Mouse (Mus musculus) mouse embryonic stem cell (cell line): ENCODE data around the gene Mfsd2a.

Source experiments
- in situ Hi-C, 2 experiments: fragments of 300-500 bp; cut with MboI; formaldehyde crosslinking; loops; 1 replicate in 1 of 2; 3 replicates in 1 of 2; pipeline ENCODE4 v1.14.3; 2019 to 2020; ENCODE audit warnings: low sequenced_read_pairs in 2 of 2, low pct_unique_long_range_greater_than_20kb in 1 of 2, mixed read lengths in 1 of 2; ENCODE audit not compliant: unreplicated experiment in 1 of 2

Mfsd2a gene

GRCm38 (mm10) chr4:122961100-122961567, at the start of gene Mfsd2a:
Gene Mfsd2a (minus strand): TSS chr4:122961188.
- in situ Hi-C loops = no loop called here

GRCm38 (mm10) chr4:123005054-123005966, 44.3 kb upstream of the Mfsd2a start:
- in situ Hi-C loops = no loop called here

GRCm38 (mm10) chr4:123000617-123001342, 39.8 kb upstream of the Mfsd2a start:
- in situ Hi-C loops = no loop called here

- in situ Hi-C loops = no loop called here
These were observed 39.1 kb upstream of the Mfsd2a start for GRCm38 (mm10) chr4:123000130-123000529.

- in situ Hi-C loops = loop anchor here in 1 of 2 experiments (5.0 kb wide), 1 partner anchor 83 kb away; no protein-coding TSS in a partner anchor
These were observed 38.3 kb upstream of the Mfsd2a start for GRCm38 (mm10) chr4:122999263-122999691.

- in situ Hi-C loops = loop anchor here in 1 of 2 experiments (5.0 kb wide), 1 partner anchor 84 kb away; no protein-coding TSS in a partner anchor
These were observed 37.7 kb upstream of the Mfsd2a start for GRCm38 (mm10) chr4:122998537-122999262.

- in situ Hi-C loops = loop anchor here in 1 of 2 experiments (5.0 kb wide), 1 partner anchor 86 kb away; no protein-coding TSS in a partner anchor
These were observed 35.8 kb upstream of the Mfsd2a start for GRCm38 (mm10) chr4:122996618-122997381.

- in situ Hi-C loops = loop anchor here in 1 of 2 experiments (5.0 kb wide), 1 partner anchor 86 kb away; no protein-coding TSS in a partner anchor
These were observed 35.2 kb upstream of the Mfsd2a start for GRCm38 (mm10) chr4:122996221-122996617.

- in situ Hi-C loops = loop anchor here in 1 of 2 experiments (5.0 kb wide), 1 partner anchor 87 kb away; no protein-coding TSS in a partner anchor
These were observed 34.6 kb upstream of the Mfsd2a start, which contains the start of gene Mycl for GRCm38 (mm10) chr4:122995404-122996220. Gene Mycl (plus strand): TSS chr4:122995652.

GRCm38 (mm10) chr4:122992276-122992675, 31.3 kb upstream of the Mfsd2a start:
- in situ Hi-C loops = no loop called here

- in situ Hi-C loops = no loop called here
These were observed 30.2 kb upstream of the Mfsd2a start for GRCm38 (mm10) chr4:122991177-122991576.

- in situ Hi-C loops = loop anchor here in 1 of 2 experiments (5.0 kb wide), 1 partner anchor 94 kb away; no protein-coding TSS in a partner anchor
These were observed 27.0 kb upstream of the Mfsd2a start for GRCm38 (mm10) chr4:122988004-122988403.

GRCm38 (mm10) chr4:122987421-122987820, 26.4 kb upstream of the Mfsd2a start:
- in situ Hi-C loops = loop anchor here in 1 of 2 experiments (5.0 kb wide), 1 partner anchor 95 kb away; no protein-coding TSS in a partner anchor

- in situ Hi-C loops = loop anchor here in 1 of 2 experiments (5.0 kb wide), 1 partner anchor 97 kb away; no protein-coding TSS in a partner anchor
These were observed 24.1 kb upstream of the Mfsd2a start for GRCm38 (mm10) chr4:122985110-122985509.

- in situ Hi-C loops = no loop called here
These were observed 22.7 kb upstream of the Mfsd2a start for GRCm38 (mm10) chr4:122983486-122984261.

GRCm38 (mm10) chr4:122982537-122982936, 21.5 kb upstream of the Mfsd2a start:
- in situ Hi-C loops = no loop called here
